ENCODE assay signal across 8 mouse cellular contexts in genomic region chr2:72515971-72516719, GRCm38 (mm10). TPM values are rescaled to one million over a fixed set of nuclear protein-coding genes. Genes with fewer than 3 reads are reported as not detected.
DNase-seq lines count a peak whose midpoint lies in the region; ATAC-seq and TF ChIP-seq lines count a peak whose summit lies in the region.

No protein-coding gene starts in this region.

- TF ChIP-seq EP300 in MEL (IDR thresholded peaks at IDR 0.05; ENCODE audit: low read depth in 1 of 2, low read length in 2 of 2), result no peak

- intact Hi-C loops in heart, postnatal 25 days (cut with DNase I), result loop anchor here (2.0 to 10.0 kb wide), 5 partner anchors 106 to 763 kb away; no protein-coding TSS in a partner anchor

- H3K9ac ChIP-seq in MEL (ENCODE audit: control insufficient read depth, low read depth, low read length, poor library complexity, severe bottlenecking), result no peak overlapping the region
- no peak overlapping the region for H3K9ac ChIP-seq in forebrain, embryonic 14.5 days (ENCODE audit: low read length)

- ATAC-seq in forebrain, embryonic 14.5 days, result peak; percentile 91

- H3K4me2 ChIP-seq in forebrain, embryonic 14.5 days (ENCODE audit: low read length), result peak overlapping the region; percentile 29

- no peaks in the 10 kb centered on the region for H3K79me2 ChIP-seq in MEL (ENCODE audit: control insufficient read depth, insufficient read depth, low read length, poor library complexity)

- H3K27me3 ChIP-seq in MEL (ENCODE audit: control insufficient read depth in 1 of 2, insufficient read depth in 2 of 2, low read length in 2 of 2), result peaks cover 10 to 13% of the 10 kb centered on the region in 2 experiments
- 0 out of 2 replicates have a peak, but pooled peaks cover 2% of the 10 kb centered on the region for H3K27me3 ChIP-seq in forebrain, embryonic 14.5 days (replicated peaks; ENCODE audit: control insufficient read depth, insufficient read depth, low read length)

- no peaks in the 10 kb centered on the region for H3K9me3 ChIP-seq in MEL (replicated peaks; ENCODE audit: insufficient read depth, low read length)
- no peaks in the 10 kb centered on the region for H3K9me3 ChIP-seq in forebrain, embryonic 14.5 days (replicated peaks; ENCODE audit: control insufficient read depth, low read length)

- peak; percentile 86 for TF ChIP-seq RAD21 in MEL (IDR thresholded peaks at IDR 0.05; ENCODE audit: low read depth, low read length)

- H3K4me1 ChIP-seq in MEL (ENCODE audit: control insufficient read depth in 1 of 2, insufficient read depth in 2 of 2, low read length in 2 of 2), result no peaks in the 10 kb centered on the region
- peaks cover 2% of the 10 kb centered on the region for H3K4me1 ChIP-seq in forebrain, embryonic 14.5 days (ENCODE audit: control insufficient read depth, insufficient read depth, low read length)
- no peaks in the 10 kb centered on the region for H3K4me1 ChIP-seq in lung, adult 2 months (ENCODE audit: control insufficient read depth, insufficient read depth, low read length)

- H3K27ac ChIP-seq in MEL (ENCODE audit: control insufficient read depth, low read depth, low read length), result no peak overlapping the region
- no peak overlapping the region; the same call in 1 of the 2 replicates for H3K27ac ChIP-seq in forebrain, embryonic 14.5 days (ENCODE audit: low read depth, low read length)

- TF ChIP-seq CTCF in MEL (IDR thresholded peaks at IDR 0.05 in 2 of 3, conservative IDR thresholded peaks at IDR 0.05 in 1 of 3; ENCODE audit: control insufficient read depth in 1 of 3, insufficient read depth in 1 of 3, low read depth in 2 of 3, low read length in 3 of 3, poor library complexity in 1 of 3, severe bottlenecking in 1 of 3), result peak; percentile 76 to 79 (median 77)
- TF ChIP-seq CTCF in lung, adult 2 months (IDR thresholded peaks at IDR 0.05; ENCODE audit: insufficient read depth, low read length), result peak; percentile 77

- no peak for TF ChIP-seq POLR2A in MEL (IDR thresholded peaks at IDR 0.05; ENCODE audit: control insufficient read depth in 1 of 2, insufficient read depth in 1 of 2, low read depth in 1 of 2, low read length in 2 of 2, poor library complexity in 1 of 2)
- no peak for TF ChIP-seq POLR2A in lung, adult 2 months (IDR thresholded peaks at IDR 0.05; ENCODE audit: borderline replicate concordance, extremely low read depth, low read depth, low read length)

- no peak overlapping the region for H3K4me3 ChIP-seq in MEL (ENCODE audit: control insufficient read depth in 1 of 2, insufficient read depth in 1 of 2, low read depth in 2 of 2, low read length in 2 of 2)
- no peak overlapping the region for H3K4me3 ChIP-seq in forebrain, embryonic 14.5 days (ENCODE audit: low read depth, low read length)
- no peak overlapping the region for H3K4me3 ChIP-seq in lung, adult 2 months (replicated peaks; ENCODE audit: extremely low read depth, low read depth, low read length)

- 21% methylated on average over 17 of the region's 17 CpGs for WGBS in forebrain, embryonic 14.5 days
- 24% methylated on average over 17 of the region's 17 CpGs for WGBS in lung, adult 2 months

- H3K36me3 ChIP-seq in MEL (ENCODE audit: control insufficient read depth in 1 of 2, insufficient read depth in 2 of 2, low read length in 2 of 2), result no peaks in the 10 kb centered on the region
- H3K36me3 ChIP-seq in forebrain, embryonic 14.5 days (ENCODE audit: control insufficient read depth, insufficient read depth, low read length), result no peaks in the 10 kb centered on the region

- peak; percentile 41 for DNase-seq in MEL (ENCODE audit: low read depth, low spot score)
- peak; percentile 68 for DNase-seq in cerebellum, adult 11 months
- peak; percentile 94 for DNase-seq in forebrain, embryonic 14.5 days (ENCODE audit: low spot score)
- DNase-seq in heart, postnatal 25 days (ENCODE audit: low spot score), result peak; percentile 51
- peak; percentile 82 for DNase-seq in layer of hippocampus, adult 11-12 months (ENCODE audit: low spot score)
- peak; percentile 66 for DNase-seq in lung, adult 2 months
- peak; percentile 48 for DNase-seq in ovary, adult 18-20 months (ENCODE audit: low spot score)
- DNase-seq in urinary bladder, adult 18-20 months (ENCODE audit: low spot score in 2 of 2), result peak; percentile 53 to 55

TF ChIP-seq in MEL, 35 proteins besides CTCF, POLR2A, EP300 and RAD21:
- TF ChIP-seq JUND (IDR thresholded peaks at IDR 0.05; ENCODE audit: low read depth, low read length) (no peak), ZC3H11A (IDR thresholded peaks at IDR 0.05; ENCODE audit: low read depth, low read length) (peak; percentile 64), SMC3 (IDR thresholded peaks at IDR 0.05; ENCODE audit: low read depth, low read length) (peak; percentile 76), MAZ (IDR thresholded peaks at IDR 0.05; ENCODE audit: low read depth, low read length) (no peak)
TF ChIP-seq in MEL: peak in this region for 2.

RNA-seq across cellular contexts. Expression of gene Cdca7, which starts 40.2 kb away (rescaled TPM):
- total RNA-seq in MEL (2012; rRNA removed), result 95.5 and 97.2 TPM in 2 replicates
- polyA plus RNA-seq in MEL (2012; ENCODE audit: insufficient read depth in 1 of 2, insufficient read length in 2 of 2, low read depth in 1 of 2, low replicate concordance in 2 of 2, missing spikeins in 1 of 2), result 100 to 1,000 TPM; 123 to 175 TPM
- 113 and 116 TPM in 2 replicates for polyA plus RNA-seq in forebrain, embryonic 14.5 days (2014; fragmentation: Nextera tagmentation; extraction: Ambion mirVana)
- 1 to 10 TPM; 1.4 to 1.6 TPM for total RNA-seq in heart, postnatal 25 days (2021)
- 6.1 and 8.1 TPM in 2 replicates for polyA plus RNA-seq in lung, adult 2 months (2012; rRNA removed)

Comparison
In these comparisons a context has a peak if more than half of its experiments do, and no peak if none do; other contexts are left out.
1. DNase-seq: peak in every context shown above with its lines; median percentile 94 in forebrain, embryonic 14.5 days; 82 in layer of hippocampus, adult 11-12 months; 68 in cerebellum, adult 11 months; 66 in lung, adult 2 months; 54 in urinary bladder, adult 18-20 months; 51 in heart, postnatal 25 days; 48 in ovary, adult 18-20 months; 41 in MEL.
2. RNA of gene Cdca7, which starts 40.2 kb away (polyA plus RNA-seq): 123 to 175 TPM in MEL and 113 to 116 TPM in forebrain, embryonic 14.5 days; 6.1 to 8.1 TPM in lung, adult 2 months; every median in the first group is over 10 times any median in the second.